Mouse (Mus musculus) ES-E14 (cell line): ENCODE data around the gene Reck.

Experiments
- HCFC1 ChIP-seq: IDR thresholded peaks from 2 replicates; pipeline ENCODE4 v1.6.1; 2012; ENCODE audit warnings: low read length, inconsistent platforms, borderline replicate concordance; ENCODE audit not compliant: insufficient read depth
- MAFK ChIP-seq: IDR thresholded peaks from 2 replicates; pipeline ENCODE4 v1.6.1; 2014; ENCODE audit warnings: mild to moderate bottlenecking, low read depth, low read length, inconsistent platforms; ENCODE audit not compliant: insufficient read depth
- ZC3H11A ChIP-seq: IDR thresholded peaks from 2 replicates; pipeline ENCODE4 v1.6.1; 2012; ENCODE audit warnings: low read depth, mild to moderate bottlenecking, inconsistent platforms, low read length, borderline replicate concordance

DNA sequence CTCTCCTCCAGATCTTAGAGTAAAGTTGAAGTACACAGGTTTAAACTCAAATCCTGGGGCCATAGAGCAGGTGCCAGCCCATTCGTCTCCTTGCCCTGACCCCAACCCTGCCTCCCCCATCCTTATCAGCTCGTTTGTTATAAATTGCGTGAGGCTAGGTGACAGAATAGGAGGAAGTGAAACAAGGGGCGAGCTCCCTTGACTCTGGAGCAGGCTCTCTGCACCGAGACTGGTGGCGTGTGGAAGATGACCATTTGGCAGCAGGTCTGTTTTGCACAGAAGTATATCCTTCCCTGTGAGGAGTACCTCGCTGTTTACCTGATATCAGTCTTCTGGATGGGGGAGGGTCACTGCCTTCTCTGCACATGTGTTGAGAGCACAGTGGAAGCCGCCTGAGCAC, 23.9 kb downstream of the Reck start:
- TF ChIP-seq HCFC1 = no peak
- TF ChIP-seq MAFK = no peak
- no peak for TF ChIP-seq ZC3H11A
